Mouse (Mus musculus) forebrain, embryonic 11.5 days (tissue): Measurements from ENCODE around the gene Chchd1. TPM values are rescaled to one million over a fixed set of nuclear protein-coding genes. Genes with fewer than 3 reads are reported as not detected.

Source experiments
- ATAC-seq: fragments of 200-750 bp; cut with Nextera tagmentation; replicated peaks from 2 replicates; pipeline ENCODE4 v1.8.0; 2017; ENCODE audit warnings: moderate TSS enrichment; ENCODE audit not compliant: low FRiP score
- DNase-seq: peaks from one replicate; pipeline ENCODE4 v3.0.0-alpha.2; 2017; ENCODE audit warnings: low spot score
- H3K27ac ChIP-seq: fragments of 300-500 bp; sonication (generic); 2 replicates; pipeline ENCODE4 v1.5.1; 2014; ENCODE audit warnings: low read depth, low read length
- H3K27me3 ChIP-seq: fragments of 300-500 bp; sonication (generic); 2 replicates; pipeline ENCODE4 v1.6.1; 2014; ENCODE audit warnings: mild to moderate bottlenecking, low read length, mixed read lengths; ENCODE audit not compliant: control insufficient read depth, insufficient read depth
- H3K36me3 ChIP-seq: fragments of 300-500 bp; sonication (generic); 2 replicates; pipeline ENCODE4 v1.6.1; 2014; ENCODE audit warnings: mild to moderate bottlenecking, low read length, moderate library complexity, mixed read lengths; ENCODE audit not compliant: control insufficient read depth, insufficient read depth
- H3K4me1 ChIP-seq: fragments of 300-500 bp; sonication (generic); replicated peaks from 2 replicates; pipeline ENCODE4 v1.6.1; 2014; ENCODE audit warnings: low read length, mixed read lengths; ENCODE audit not compliant: control insufficient read depth, insufficient read depth
- H3K4me2 ChIP-seq: fragments of 300-500 bp; sonication (generic); 2 replicates; pipeline ENCODE4 v1.6.1; 2014; ENCODE audit warnings: low read depth, mild to moderate bottlenecking, low read length, moderate library complexity, mixed read lengths; ENCODE audit not compliant: severe bottlenecking
- H3K4me3 ChIP-seq: fragments of 300-500 bp; sonication (generic); 2 replicates; pipeline ENCODE4 v1.5.1; 2014; ENCODE audit warnings: low read depth, low read length
- H3K9ac ChIP-seq: fragments of 300-500 bp; sonication (generic); 2 replicates; pipeline ENCODE4 v1.6.1; 2014; ENCODE audit warnings: low read length
- H3K9me3 ChIP-seq: fragments of 300-500 bp; sonication (generic); 2 replicates; pipeline ENCODE4 v1.6.1; 2016; ENCODE audit warnings: low read length, mixed read lengths; ENCODE audit not compliant: control insufficient read depth
- WGBS: fragments of 180-500 bp; shearing (Covaris S2); extraction: QIAGEN DNeasy Blood & Tissue Kit; methylation state at CpG from one replicate; pipeline ENCODE4 v1.1.7; 2014; 5-methylcytosine and 5-hydroxymethylcytosine counted together
- polyA plus RNA-seq: library from polyadenylated mRNA; unstranded; fragments of >200 nt; fragmentation: Nextera tagmentation; extraction: Ambion mirVana; gene quantifications from 2 replicates; pipeline ENCODE4 v1.2.1, GENCODE M21; 2014

Chchd1 gene
- polyA plus RNA-seq, 1 experiment from 2014 or later: 256 TPM

- peaks cover 2% of the 10 kb centered on the region; the same call in 1 of the 2 replicates for H3K27me3 ChIP-seq
- ATAC-seq: peak; percentile 29
- H3K27ac ChIP-seq: no peak overlapping the region; the same call in 1 of the 2 replicates
These were observed 41.0 kb upstream of the Chchd1 start for GRCm38 (mm10) chr14:20661661-20662331.

DNA sequence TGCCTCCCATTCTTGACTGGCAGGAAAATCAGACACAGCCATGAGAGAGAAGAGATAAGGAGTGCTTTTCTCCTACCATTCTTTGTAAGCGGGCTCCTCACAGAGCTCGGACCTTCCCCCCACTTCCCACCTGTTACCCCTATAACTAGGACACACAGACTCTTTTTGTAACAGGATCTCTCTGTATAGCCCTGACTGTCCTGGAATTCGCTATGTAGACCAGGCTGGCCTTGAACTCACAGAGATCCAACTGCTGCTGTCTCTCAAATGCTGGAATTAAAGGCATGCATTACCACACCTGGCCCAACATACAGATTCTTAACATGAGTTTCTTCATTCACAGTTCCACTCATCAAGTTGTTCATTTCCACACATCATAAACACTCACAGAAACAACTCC lies 40.1 kb upstream of the Chchd1 start:
- DNase-seq (no peak), ATAC-seq (no peak)
- Histone ChIP-seq H3K9me3 (no peaks in the 10 kb centered on the region), H3K4me3 (no peak overlapping the region), H3K36me3 (no peaks in the 10 kb centered on the region), H3K27ac (no peak overlapping the region), H3K9ac (no peak overlapping the region), H3K4me1 (peaks cover 6% of the 10 kb centered on the region), H3K27me3 (peaks cover 2% of the 10 kb centered on the region; the same call in 1 of the 2 replicates), H3K4me2 (no peak overlapping the region)
- WGBS: 86% methylated on average over 3 of the region's 3 CpGs

More at GRCm38 (mm10) chr14:20661661-20662331, 41.0 kb upstream of the Chchd1 start:
- Histone ChIP-seq H3K9me3 (no peaks in the 10 kb centered on the region), H3K4me1 (peaks cover 6% of the 10 kb centered on the region), H3K9ac (peak overlapping the region; percentile 63), H3K36me3 (no peaks in the 10 kb centered on the region), H3K4me3 (peak overlapping the region; percentile 47), H3K4me2 (peak overlapping the region; percentile 88)
- 9% methylated on average over 19 of the region's 19 CpGs for whole genome bisulfite sequencing
- peak; percentile 57 for DNase-seq

- no peak overlapping the region for H3K4me3 ChIP-seq
- no peak overlapping the region for H3K9ac ChIP-seq
- H3K4me2 ChIP-seq: no peak overlapping the region
- ATAC-seq (no peak), DNase-seq (no peak)
- H3K27me3 ChIP-seq: peaks cover 2% of the 10 kb centered on the region; the same call in 1 of the 2 replicates
- WGBS: 69% methylated on average over 2 of the region's 2 CpGs
- H3K36me3 ChIP-seq: no peaks in the 10 kb centered on the region
- peaks cover 6% of the 10 kb centered on the region for H3K4me1 ChIP-seq
- H3K27ac ChIP-seq: no peak overlapping the region
- H3K9me3 ChIP-seq: no peaks in the 10 kb centered on the region
These were observed 39.2 kb upstream of the Chchd1 start for GRCm38 (mm10) chr14:20663601-20664000.

DNA sequence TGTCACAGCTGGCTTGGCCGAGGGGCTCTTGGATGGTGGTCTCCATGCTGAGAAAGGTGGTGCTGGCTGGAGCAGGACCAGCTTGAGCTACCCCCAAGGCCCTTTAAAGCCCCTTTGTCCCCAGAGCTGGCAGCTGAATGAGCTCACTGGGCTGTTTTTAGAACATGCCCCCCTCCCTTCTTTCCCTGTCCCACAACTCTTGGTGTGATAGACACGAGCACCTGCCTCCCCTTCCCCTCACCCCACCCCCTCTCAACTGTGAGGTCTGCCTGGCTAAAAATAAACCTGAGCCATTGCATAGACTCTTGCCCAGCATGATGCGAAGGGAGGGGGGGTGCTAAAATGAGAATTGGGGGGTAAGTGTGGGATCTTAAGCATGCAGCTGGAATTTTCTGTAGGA lies 38.4 kb upstream of the Chchd1 start:
- H3K9ac ChIP-seq: no peak overlapping the region
- peaks cover 2% of the 10 kb centered on the region; the same call in 1 of the 2 replicates for H3K27me3 ChIP-seq
- H3K4me3 ChIP-seq: no peak overlapping the region
- no peak for DNase-seq
- peaks cover 6% of the 10 kb centered on the region for H3K4me1 ChIP-seq
- H3K27ac ChIP-seq: no peak overlapping the region
- WGBS: 54% methylated on average over 3 of the region's 3 CpGs
- H3K36me3 ChIP-seq: no peaks in the 10 kb centered on the region
- no peaks in the 10 kb centered on the region for H3K9me3 ChIP-seq
- no peak overlapping the region for H3K4me2 ChIP-seq
- ATAC-seq: no peak

DNA sequence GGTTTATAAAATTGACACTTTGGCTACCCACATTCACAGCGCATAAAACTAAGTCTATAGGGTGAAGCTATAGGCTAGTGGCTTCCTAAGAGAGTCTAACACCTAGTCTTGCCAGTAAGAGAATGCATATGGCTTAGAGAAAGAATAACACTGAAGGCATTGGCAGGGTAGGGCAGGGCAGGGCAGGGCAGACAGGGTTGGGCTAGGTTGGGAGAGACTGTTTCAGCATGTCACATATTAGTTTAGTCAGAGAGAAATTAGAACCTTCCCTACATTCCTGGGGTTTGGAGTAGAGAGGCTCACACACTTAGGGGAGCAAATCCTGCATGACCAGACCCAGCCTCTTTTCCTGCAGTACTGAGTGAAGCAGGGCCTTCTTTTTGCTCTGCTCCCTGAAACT lies 35.3 kb upstream of the Chchd1 start:
- ATAC-seq (no peak), DNase-seq (no peak)
- Histone ChIP-seq H3K27ac (no peak overlapping the region), H3K4me3 (no peak overlapping the region), H3K4me1 (no peaks in the 10 kb centered on the region), H3K27me3 (peaks cover under 1% of the 10 kb centered on the region; the same call in 1 of the 2 replicates), H3K4me2 (no peak overlapping the region), H3K9ac (no peak overlapping the region), H3K9me3 (no peaks in the 10 kb centered on the region), H3K36me3 (no peaks in the 10 kb centered on the region)
- 76% methylated on average over 1 of the region's 1 CpGs for WGBS

GRCm38 (mm10) chr14:20668154-20668810 lies 34.5 kb upstream of the Chchd1 start, which contains the start of gene Synpo2l:
TSS of gene Synpo2l (minus strand) at chr14:20668354.
- Histone ChIP-seq H3K4me3 (no peak within 1 kb of the TSS), H3K4me2 (no peak within 1 kb of the TSS), H3K9me3 (no peaks in the 10 kb centered on the region), H3K9ac (no peak within 1 kb of the TSS), H3K4me1 (no peaks in the 10 kb centered on the region), H3K36me3 (no peaks in the 10 kb centered on the region), H3K27ac (no peak within 1 kb of the TSS), H3K27me3 (no peaks in the 10 kb centered on the region)
- WGBS: 83% methylated on average over 8 of the region's 8 CpGs
- no peak for ATAC-seq
- no peak for DNase-seq

DNA sequence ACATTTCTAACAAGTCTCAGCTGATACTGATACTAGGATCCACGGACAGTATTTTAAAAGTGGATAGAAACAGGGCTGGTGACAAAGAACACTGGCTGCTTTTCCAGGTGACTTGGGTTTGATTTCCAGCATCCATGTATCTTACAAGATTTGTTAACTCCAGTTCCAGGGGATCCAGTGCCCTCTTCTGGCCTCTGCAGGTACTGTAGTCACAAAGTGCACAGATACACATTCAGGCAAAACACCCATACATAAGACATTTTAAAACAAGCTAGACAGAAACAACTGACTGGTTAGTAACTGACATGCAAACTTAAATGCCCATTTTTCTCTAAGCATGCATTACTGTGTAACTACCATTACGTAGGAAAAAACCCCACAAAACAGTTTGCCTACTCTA lies 29.8 kb upstream of the Chchd1 start:
- WGBS: 86% methylated on average over 2 of the region's 2 CpGs

GRCm38 (mm10) chr14:20673735-20674063 lies 29.1 kb upstream of the Chchd1 start:
- H3K27ac ChIP-seq: no peak overlapping the region
- H3K4me2 ChIP-seq: peak overlapping the region; percentile 62
- no peaks in the 10 kb centered on the region for H3K4me1 ChIP-seq
- H3K9ac ChIP-seq: peak overlapping the region; percentile 39; the same call in 1 of the 2 replicates
- WGBS: 16% methylated on average over 13 of the region's 13 CpGs
- peak; percentile 76 for ATAC-seq
- H3K27me3 ChIP-seq: no peaks in the 10 kb centered on the region
- H3K36me3 ChIP-seq: no peaks in the 10 kb centered on the region; the same call in 1 of the 2 replicates
- no peak for DNase-seq
- no peaks in the 10 kb centered on the region for H3K9me3 ChIP-seq
- H3K4me3 ChIP-seq: peak overlapping the region; percentile 82

More for the DNA sequence above, 29.8 kb upstream of the Chchd1 start:
- H3K4me2 ChIP-seq: no peak overlapping the region
- H3K27ac ChIP-seq: no peak overlapping the region
- DNase-seq (peak; percentile 65), ATAC-seq (no peak)
- H3K9ac ChIP-seq: no peak overlapping the region
- H3K27me3 ChIP-seq: no peaks in the 10 kb centered on the region
- no peaks in the 10 kb centered on the region for H3K9me3 ChIP-seq
- H3K4me3 ChIP-seq: no peak overlapping the region
- no peaks in the 10 kb centered on the region; the same call in 1 of the 2 replicates for H3K36me3 ChIP-seq
- H3K4me1 ChIP-seq: no peaks in the 10 kb centered on the region
